Mouse (Mus musculus) embryo, embryonic 10.5 days (tissue): ENCODE data around the gene Cnnm3.

Source experiments
- DNase-seq: peaks from one replicate; pipeline ENCODE4 v3.0.0-alpha.2; 2015; ENCODE audit warnings: low spot score

The Cnnm3 gene

GRCm38 (mm10) chr1:36557457-36558011 is 45.9 kb downstream of the Cnnm3 start:
- DNase-seq = peak; percentile 84

GRCm38 (mm10) chr1:36558031-36558993 is 46.6 kb downstream of the Cnnm3 start, which contains the start of gene Sema4c:
Sema4c (minus strand) TSS chr1:36558349.
- DNase-seq = peak; percentile 90

GRCm38 (mm10) chr1:36559256-36559655 is 47.6 kb downstream of the Cnnm3 start:
- peak; percentile 47 for DNase-seq

- no peak for DNase-seq
Measured at GRCm38 (mm10) chr1:36559888-36560287, 48.2 kb downstream of the Cnnm3 start.

- DNase-seq = no peak
Measured at GRCm38 (mm10) chr1:36560903-36561302, 49.2 kb downstream of the Cnnm3 start.

- DNase-seq = no peak
Measured at GRCm38 (mm10) chr1:36562388-36562787, 50.7 kb downstream of the Cnnm3 start.

GRCm38 (mm10) chr1:36563197-36563596 is 51.5 kb downstream of the Cnnm3 start:
- DNase-seq = no peak

GRCm38 (mm10) chr1:36563632-36564031 is 52.0 kb downstream of the Cnnm3 start:
- DNase-seq = no peak

- DNase-seq = no peak
Measured at GRCm38 (mm10) chr1:36564101-36564500, 52.4 kb downstream of the Cnnm3 start.

GRCm38 (mm10) chr1:36566425-36566824 is 54.8 kb downstream of the Cnnm3 start:
- no peak for DNase-seq

GRCm38 (mm10) chr1:36567818-36568603 is 56.3 kb downstream of the Cnnm3 start:
- no peak for DNase-seq

- DNase-seq = no peak
Measured at GRCm38 (mm10) chr1:36568776-36569175, 57.1 kb downstream of the Cnnm3 start.

GRCm38 (mm10) chr1:36569694-36570276 is 58.1 kb downstream of the Cnnm3 start:
- no peak for DNase-seq

GRCm38 (mm10) chr1:36570320-36570719 is 58.7 kb downstream of the Cnnm3 start:
- no peak for DNase-seq

- no peak for DNase-seq
Measured at GRCm38 (mm10) chr1:36571627-36572026, 60.0 kb downstream of the Cnnm3 start.

- DNase-seq = no peak
Measured at GRCm38 (mm10) chr1:36572140-36572700, 60.6 kb downstream of the Cnnm3 start.

- no peak for DNase-seq
Measured at GRCm38 (mm10) chr1:36572709-36573108, 61.0 kb downstream of the Cnnm3 start.

GRCm38 (mm10) chr1:36573524-36573923 is 61.9 kb downstream of the Cnnm3 start:
- DNase-seq = no peak

GRCm38 (mm10) chr1:36574196-36574955 is 62.7 kb downstream of the Cnnm3 start:
- DNase-seq = no peak

- no peak for DNase-seq
Measured at GRCm38 (mm10) chr1:36575347-36575746, 63.7 kb downstream of the Cnnm3 start.
